Mouse (Mus musculus) left cerebral cortex, postnatal 36 days (tissue): ENCODE results near the gene Col5a1. TPM values are rescaled to one million over a fixed set of nuclear protein-coding genes. Genes with fewer than 3 reads are reported as not detected.

ENCODE experiments used
- DNase-seq, 2 experiments: peaks; one replicate each; pipeline ENCODE4 v3.0.0; 2021 to 2022; ENCODE audit warnings: low spot score in 2 of 2, mixed read lengths in 1 of 2
- intact Hi-C: fragments of 180-260 bp; cut with DNase I; formaldehyde crosslinking; loops from one replicate; pipeline ENCODE4 v1.15.1; 2025
- total RNA-seq, 2 experiments: library from RNA; stranded (reverse); gene quantifications; 2 replicates each; pipeline ENCODE4 v1.2.3; 2021

Col5a1 gene
- total RNA-seq, 2 experiments from 2014 or later, result 7.0 to 8.9 TPM

DNA sequence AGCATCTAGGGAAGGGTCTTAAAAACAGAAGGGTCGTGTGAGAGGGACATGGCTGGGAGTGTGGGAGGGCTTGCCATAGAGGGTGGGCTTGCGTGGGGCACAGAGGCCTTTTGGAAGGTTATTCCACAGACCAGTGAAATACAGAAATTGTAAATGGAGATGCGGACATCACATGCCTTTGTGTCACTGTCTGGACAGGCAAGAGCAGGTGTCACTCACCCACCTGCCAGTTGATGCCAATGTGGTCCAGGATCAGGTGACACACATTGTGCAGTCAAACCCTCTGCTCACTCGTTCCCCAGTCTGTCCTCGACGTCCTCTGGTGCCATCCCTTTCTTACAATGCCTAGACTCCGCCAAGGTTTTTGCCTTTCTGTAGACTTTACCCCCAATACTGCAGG lies 160.9 kb downstream of the Col5a1 start:
- no peak for DNase-seq
- intact Hi-C loops, result no loop called here

DNA sequence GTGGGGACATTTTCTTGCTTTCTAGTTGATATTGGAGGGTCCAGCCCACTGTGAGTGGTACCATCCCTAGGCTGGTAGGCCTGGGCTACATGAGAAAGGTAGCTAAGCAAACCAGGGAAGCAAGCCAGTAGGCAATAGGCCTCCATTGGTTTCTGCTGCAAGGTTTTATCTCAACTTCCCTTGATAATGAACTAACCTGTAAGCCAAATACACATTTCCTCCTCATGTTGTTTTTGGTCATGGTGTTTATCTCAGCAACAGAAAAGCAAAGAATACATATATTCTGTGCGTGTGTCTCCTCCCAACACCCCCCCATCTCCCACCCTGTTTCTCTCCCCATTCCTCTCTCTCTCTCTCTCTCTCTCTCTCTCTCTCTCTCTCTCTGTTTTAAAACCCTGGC lies 173.7 kb downstream of the Col5a1 start:
- intact Hi-C loops, result loop anchor here (10.0 kb wide), 1 partner anchor 125 kb away; no protein-coding TSS in a partner anchor
- no peak for DNase-seq

DNA sequence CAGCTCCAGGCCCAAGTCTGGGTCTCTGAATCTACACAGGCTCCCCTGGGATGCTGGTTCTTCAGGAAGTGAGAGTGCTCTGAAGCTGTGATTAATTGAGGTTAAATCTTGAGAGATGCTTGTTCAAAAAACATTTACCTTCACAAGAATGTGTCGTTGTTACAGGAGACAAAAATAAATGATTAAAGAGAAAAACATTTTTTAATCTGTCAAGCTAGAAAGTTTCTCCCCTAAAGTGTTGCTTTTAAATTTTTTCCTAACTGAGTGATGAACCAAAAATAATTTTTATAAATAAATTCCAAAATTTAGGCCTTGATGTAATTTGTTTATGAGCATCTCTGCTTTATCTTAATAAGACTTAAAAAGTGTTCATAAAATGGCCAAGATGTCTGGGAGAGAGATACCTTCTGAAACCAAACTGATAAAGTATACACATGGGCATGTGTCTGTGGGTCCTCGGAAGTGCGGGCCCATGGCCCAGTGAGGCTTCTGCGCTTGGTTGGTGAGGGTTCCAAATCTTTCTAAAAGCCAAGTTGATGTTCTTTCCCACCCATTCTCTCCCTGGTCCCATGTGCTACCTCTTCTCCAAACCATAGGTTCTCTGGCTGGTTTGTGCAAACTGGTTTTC lies 177.6 kb downstream of the Col5a1 start:
- no peak for DNase-seq
- intact Hi-C loops, result loop anchor here (10.0 kb wide), 1 partner anchor 129 kb away; no protein-coding TSS in a partner anchor

DNA sequence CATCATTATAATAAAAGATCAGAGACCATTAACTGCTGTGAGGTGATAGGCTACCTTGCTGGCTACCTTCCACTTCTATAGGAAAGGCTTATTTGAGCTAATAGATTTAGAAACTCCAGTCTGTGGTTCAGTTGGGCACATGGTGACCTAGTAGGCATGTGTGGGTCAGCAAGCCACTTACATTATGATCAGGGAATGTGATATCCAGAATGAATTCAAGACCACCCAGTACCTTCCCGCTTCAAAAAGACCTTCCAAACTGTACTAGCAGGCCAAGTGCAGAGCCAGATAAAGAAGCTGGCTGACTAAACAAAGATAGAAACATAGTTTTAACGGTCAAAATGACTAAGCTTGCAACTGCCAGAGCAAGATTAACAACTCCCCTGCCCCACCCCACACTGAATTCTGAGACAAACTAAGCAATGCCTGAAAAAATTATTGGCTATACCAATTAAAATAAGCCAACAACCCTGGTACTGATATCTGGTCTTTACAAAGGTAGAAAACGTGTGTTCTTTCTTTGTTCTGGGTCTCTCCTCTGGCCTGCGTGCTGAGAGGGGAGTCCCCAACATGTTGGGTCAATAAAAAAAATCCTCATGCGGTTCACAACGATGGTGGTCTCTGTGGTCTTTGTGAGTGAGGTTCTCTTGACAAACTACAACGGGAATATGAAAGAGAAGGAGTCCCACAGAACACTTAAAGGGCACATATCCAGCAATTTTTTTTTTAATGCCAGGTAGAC lies 178.3 kb downstream of the Col5a1 start:
- no peak for DNase-seq
- intact Hi-C loops, result loop anchor here (5.0 to 10.0 kb wide), 3 partner anchors 128 to 353 kb away; partner anchors contain the start of gene Olfm1

DNA sequence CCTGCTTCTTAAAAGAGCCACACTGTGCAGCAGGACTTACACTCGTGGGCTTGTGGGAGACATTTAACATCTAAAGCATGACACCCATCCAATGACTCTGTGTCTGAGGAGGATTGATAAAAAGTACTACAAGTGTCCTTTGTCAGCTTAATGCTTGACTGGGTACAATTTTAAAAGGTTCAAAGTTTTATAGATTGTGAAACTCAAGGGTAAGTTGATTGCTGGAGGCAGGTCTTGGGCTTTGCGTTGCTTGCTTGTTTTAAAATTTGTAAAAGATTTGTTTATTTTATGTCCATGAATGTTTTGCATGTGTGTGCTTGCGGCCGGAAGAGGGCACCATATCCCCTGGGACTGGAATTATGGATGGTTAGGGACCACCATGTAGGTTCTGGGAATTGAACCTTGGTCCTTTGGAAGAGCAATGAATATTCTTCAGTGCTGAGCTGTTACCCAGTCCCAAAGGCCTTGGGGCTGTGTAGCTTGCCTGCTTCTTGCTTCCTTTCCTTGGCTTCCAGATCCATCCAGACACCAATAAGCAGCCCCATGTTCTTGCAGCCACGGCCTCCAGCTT lies 178.9 kb downstream of the Col5a1 start:
- DNase-seq, result no peak
- intact Hi-C loops, result loop anchor here (5.0 to 10.0 kb wide), 3 partner anchors 127 to 352 kb away; partner anchors contain the start of gene Olfm1

DNA sequence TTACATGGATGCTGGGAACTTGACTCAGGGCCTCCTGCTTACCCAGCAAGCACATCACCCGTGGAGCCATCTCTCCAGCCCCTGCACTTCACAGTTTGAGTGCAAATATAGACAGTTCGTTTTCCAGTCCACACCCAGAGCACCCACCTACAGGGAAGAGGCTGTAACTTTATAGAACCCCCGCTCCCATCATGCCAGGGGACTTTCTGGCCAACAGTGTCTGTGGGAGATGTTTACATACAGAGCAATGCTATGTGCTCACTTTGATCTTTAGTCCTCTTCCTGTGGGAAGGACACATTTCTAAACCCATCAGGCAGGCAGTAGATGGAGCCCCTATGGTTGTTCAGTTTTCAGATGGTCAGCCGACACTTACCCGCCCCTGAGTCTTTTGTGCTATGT lies 180.5 kb downstream of the Col5a1 start:
- intact Hi-C loops, result loop anchor here (5.0 to 10.0 kb wide), 3 partner anchors 126 to 351 kb away; partner anchors contain the start of gene Olfm1
- DNase-seq, result no peak

DNA sequence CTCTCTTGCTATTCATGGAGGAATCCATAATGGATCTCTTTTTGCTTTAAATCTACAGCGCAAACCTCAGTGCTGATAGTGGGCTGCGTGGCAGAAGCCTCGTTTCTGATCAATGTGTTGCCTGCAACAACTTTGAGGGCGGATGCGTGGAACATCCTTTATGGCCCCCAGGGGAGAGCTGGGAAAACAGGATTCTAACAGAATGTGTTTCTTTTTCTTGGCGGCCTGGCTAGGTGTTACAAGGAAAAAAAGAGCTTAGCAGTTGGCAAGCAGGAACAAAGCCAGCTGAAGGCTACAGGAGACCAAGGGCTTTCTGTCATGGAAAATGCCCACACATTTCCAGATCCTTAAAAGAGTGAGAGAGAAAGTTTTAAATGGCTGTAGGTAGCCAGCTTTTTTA lies 180.9 kb downstream of the Col5a1 start:
- intact Hi-C loops, result loop anchor here (5.0 to 10.0 kb wide), 3 partner anchors 125 to 350 kb away; partner anchors contain the start of gene Olfm1

DNA sequence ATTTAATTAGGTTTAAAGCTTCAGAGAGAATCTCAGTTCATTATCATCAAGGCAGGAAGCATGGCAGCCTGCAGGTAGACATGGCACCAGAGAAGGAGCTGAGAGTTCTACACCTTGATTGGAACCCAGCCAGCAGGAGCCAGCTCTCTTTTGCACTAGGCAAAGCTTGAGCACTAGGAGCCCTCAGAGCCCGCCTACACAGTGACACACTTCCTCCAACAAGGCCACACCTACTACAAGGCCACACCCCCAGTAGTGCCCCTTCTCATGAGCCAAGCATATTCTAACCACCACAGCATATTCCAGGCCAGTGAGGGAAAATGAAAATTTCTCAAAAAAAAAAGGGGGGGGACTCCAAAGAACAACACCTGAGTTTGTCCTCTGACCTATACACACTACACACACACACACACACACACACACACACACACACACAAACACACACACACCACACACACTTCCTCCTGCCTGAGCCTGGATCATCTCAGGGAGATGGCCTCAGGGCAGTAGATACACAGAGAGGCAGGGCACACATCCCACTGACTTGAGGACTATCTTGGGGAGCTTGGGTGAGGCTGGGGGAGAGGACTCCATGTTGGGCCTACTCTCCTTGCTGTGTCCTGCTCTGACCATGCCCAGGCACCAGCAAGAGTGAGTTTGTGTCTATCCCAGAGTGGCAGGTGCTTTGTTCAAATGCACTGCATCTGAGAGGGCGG lies 181.8 kb downstream of the Col5a1 start:
- DNase-seq, result no peak
- intact Hi-C loops, result loop anchor here (1.0 to 10.0 kb wide), 4 partner anchors 101 to 349 kb away; partner anchors contain the start of gene Olfm1

More for the DNA sequence above, 180.9 kb downstream of the Col5a1 start:
- DNase-seq, result peak; percentile 66 to 74

DNA sequence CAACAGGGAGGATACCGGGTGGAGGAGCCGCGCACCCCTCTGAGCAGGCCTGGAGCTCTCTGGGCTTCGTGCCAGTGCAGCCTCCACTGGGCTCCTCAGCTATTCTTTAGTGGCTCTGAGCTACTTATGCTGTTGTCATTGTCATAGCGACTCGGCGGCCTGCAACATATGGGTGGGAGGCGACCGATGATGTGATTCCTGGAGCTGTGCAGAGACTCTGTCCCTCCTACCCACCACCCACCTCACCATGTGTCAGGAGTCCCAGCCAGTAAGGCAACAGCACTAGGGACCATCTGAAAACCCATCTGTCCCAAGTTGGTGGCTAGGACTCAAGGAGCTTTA lies 182.3 kb downstream of the Col5a1 start:
- intact Hi-C loops, result loop anchor here (1.0 to 10.0 kb wide), 4 partner anchors 101 to 349 kb away; partner anchors contain the start of gene Olfm1
- peak; percentile 91 to 94 for DNase-seq

DNA sequence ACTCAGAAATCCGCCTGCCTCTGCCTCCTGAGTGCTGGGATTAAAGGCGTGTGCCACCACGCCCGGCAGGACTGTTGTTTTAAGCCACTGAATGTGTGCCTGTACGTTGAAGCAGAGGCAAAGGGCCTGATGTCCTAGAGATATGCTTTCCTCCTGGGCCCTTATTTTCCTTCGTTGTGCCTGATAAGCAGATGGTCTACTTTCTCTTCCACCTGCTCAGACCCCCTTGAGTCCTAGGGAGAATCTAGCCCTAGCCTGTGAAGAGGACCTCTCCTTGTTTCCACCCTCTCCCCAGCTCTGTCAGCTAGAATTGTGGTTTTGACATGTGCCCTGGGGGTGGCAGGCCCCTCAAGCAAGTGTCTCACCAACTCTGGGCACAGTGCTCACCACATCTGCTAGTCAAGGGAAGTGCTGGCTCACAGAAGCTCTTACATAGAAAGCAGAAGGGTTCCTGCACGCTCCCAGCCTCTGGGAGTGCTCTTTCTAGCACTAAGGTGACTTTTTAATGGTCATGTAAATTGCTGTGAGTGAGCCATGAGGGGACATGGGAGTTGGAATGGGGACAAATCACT lies 189.5 kb downstream of the Col5a1 start:
- intact Hi-C loops, result no loop called here
- DNase-seq, result no peak

DNA sequence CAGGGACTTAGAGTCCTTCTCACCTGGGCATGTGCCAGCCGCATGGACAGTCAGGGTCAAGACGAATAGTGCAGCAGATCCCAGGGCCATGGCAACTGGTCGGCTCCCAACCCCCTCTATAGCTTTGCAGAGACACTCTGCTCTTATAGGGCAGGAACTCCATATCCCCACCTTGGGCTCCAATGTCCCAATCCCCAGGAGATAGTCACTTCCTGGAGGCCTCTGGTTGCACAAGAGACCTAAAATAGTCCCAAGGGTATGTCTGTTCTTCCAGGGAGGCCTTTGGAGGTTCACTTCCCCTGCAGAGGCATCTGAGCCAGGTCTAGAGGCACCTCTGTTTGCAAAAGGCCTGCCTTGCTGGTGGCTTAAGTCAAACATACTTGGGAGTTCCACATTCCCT lies 198.5 kb downstream of the Col5a1 start, which contains the start of gene Fcnb:
Fcnb (minus strand) TSS at position 118 of the 400 bp plus-strand sequence.
- DNase-seq, result no peak
- intact Hi-C loops, result no loop called here

DNA sequence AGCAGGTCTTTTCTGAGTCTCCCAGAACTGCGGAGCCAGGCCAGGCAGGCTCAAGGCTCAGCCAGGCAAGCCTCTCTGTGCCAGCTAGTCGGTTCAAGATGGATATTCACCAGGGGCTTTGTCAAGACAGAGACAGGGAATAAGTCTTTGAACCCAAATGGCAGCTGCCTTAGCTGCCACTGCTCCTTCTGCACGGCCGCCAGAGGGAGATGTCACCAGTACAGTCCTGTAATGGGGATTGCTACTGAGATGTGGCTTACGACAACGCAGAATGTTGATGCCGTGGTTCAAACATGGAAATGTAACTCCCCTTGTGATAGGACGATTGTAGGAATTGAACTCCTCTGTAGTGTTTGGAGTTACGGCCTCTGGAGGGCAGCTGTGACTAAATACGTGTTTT lies 199.9 kb downstream of the Col5a1 start:
- intact Hi-C loops, result no loop called here
- DNase-seq, result no peak

DNA sequence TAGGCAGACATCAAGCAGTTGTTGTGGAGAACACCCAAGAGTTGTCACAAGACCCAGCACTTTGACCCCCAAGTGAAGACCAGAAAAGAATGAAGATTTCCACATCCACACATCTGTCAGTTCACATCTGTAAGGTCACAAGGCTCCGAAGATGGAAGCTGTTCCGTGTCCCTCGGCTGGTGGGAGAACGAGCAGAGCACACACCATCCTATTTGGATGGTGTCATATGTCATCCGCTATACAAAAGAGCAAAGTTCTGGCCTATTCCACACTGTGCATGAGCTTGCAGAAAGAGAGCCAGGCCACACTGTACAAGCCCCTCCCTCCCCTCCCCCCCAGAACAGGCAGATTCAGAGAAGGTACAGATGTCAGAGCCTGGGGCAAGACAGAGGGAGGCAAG lies 202.9 kb downstream of the Col5a1 start:
- intact Hi-C loops, result no loop called here
- no peak for DNase-seq

Other genes with a start within 250 kb of the Col5a1 start
- 10 to 100 TPM; 19.7 to 25.6 TPM for gene Rxra, start 210.0 kb upstream of the Col5a1 start, total RNA-seq
- gene Fcnb, start 198.5 kb downstream of the Col5a1 start, total RNA-seq, result not detected